Mouse (Mus musculus): ENCODE results near the gene Slco1c1.

Gene Slco1c1

GRCm38 (mm10) chr6:141523747-141524640, at the start of gene Slco1c1:
TSS of gene Slco1c1 (plus strand) at chr6:141524368.
- no peak for DNase-seq

GRCm38 (mm10) chr6:141474696-141475095, 49.5 kb upstream of the Slco1c1 start:
- DNase-seq, result no peak

GRCm38 (mm10) chr6:141485302-141486021, 38.7 kb upstream of the Slco1c1 start:
- peak; percentile 78 to 80 for DNase-seq

- DNase-seq, result peak in 1 of 2 experiments; percentile 6
Measured at GRCm38 (mm10) chr6:141487266-141487665, 36.9 kb upstream of the Slco1c1 start.

- peak; percentile 32 to 58 for DNase-seq
Measured at GRCm38 (mm10) chr6:141488619-141489018, 35.5 kb upstream of the Slco1c1 start.

- no peak for DNase-seq
Measured at GRCm38 (mm10) chr6:141494909-141495308, 29.3 kb upstream of the Slco1c1 start.

- no peak for DNase-seq
Measured at GRCm38 (mm10) chr6:141495634-141496418, 28.3 kb upstream of the Slco1c1 start.

GRCm38 (mm10) chr6:141499511-141499910, 24.7 kb upstream of the Slco1c1 start:
- DNase-seq, result no peak

- DNase-seq, result no peak
Measured at GRCm38 (mm10) chr6:141501171-141501570, 23.0 kb upstream of the Slco1c1 start.

- no peak for DNase-seq
Measured at GRCm38 (mm10) chr6:141522541-141522940, 1.6 kb upstream of the Slco1c1 start.

- DNase-seq, result no peak
Measured at GRCm38 (mm10) chr6:141525787-141526186, 1.6 kb downstream of the Slco1c1 start.

GRCm38 (mm10) chr6:141530865-141531264, 6.7 kb downstream of the Slco1c1 start:
- no peak for DNase-seq

- DNase-seq, result no peak
Measured at GRCm38 (mm10) chr6:141537298-141537697, 13.1 kb downstream of the Slco1c1 start.

GRCm38 (mm10) chr6:141541136-141541535, 17.0 kb downstream of the Slco1c1 start:
- DNase-seq, result no peak

- no peak for DNase-seq
Measured at GRCm38 (mm10) chr6:141543344-141543743, 19.2 kb downstream of the Slco1c1 start.

GRCm38 (mm10) chr6:141558118-141558517, 34.0 kb downstream of the Slco1c1 start:
- DNase-seq, result no peak

- DNase-seq, result no peak
Measured at GRCm38 (mm10) chr6:141567366-141567765, 43.2 kb downstream of the Slco1c1 start.

GRCm38 (mm10) chr6:141567852-141568558, 43.8 kb downstream of the Slco1c1 start:
- no peak for DNase-seq

- no peak for DNase-seq
Measured at GRCm38 (mm10) chr6:141568559-141568946, 44.4 kb downstream of the Slco1c1 start.

GRCm38 (mm10) chr6:141576646-141577200, 52.6 kb downstream of the Slco1c1 start:
- DNase-seq, result no peak

GRCm38 (mm10) chr6:141584791-141585403, 60.7 kb downstream of the Slco1c1 start:
- no peak for DNase-seq

GRCm38 (mm10) chr6:141590002-141590401, 65.8 kb downstream of the Slco1c1 start:
- no peak for DNase-seq
